Mouse (Mus musculus): ENCODE measurements around the gene Tmem91. TPM values are rescaled to one million over a fixed set of nuclear protein-coding genes. Genes with fewer than 3 reads are reported as not detected.
A peak's percentile ranks its signal among the peaks of the same experiment; 100 is the strongest.

The Tmem91 gene
- polyA plus RNA-seq, 1 experiment from 2014 or later: 2.1 TPM

GRCm38 (mm10) chr7:25625594-25626250, 49.2 kb downstream of the Tmem91 start:
- Histone ChIP-seq H3K4me2 (ENCODE audit: low read depth, low read length) (no peak overlapping the region), H3K27me3 (replicated peaks; ENCODE audit: control insufficient read depth, insufficient read depth, low read length) (no peaks in the 10 kb centered on the region), H3K9me3 (ENCODE audit: control insufficient read depth, low read length) (no peaks in the 10 kb centered on the region), H3K27ac (ENCODE audit: low read length) (no peak overlapping the region), H3K4me3 (ENCODE audit: low read length) (no peak overlapping the region), H3K4me1 (ENCODE audit: control insufficient read depth, insufficient read depth, low read length) (peaks cover 24% of the 10 kb centered on the region), H3K36me3 (ENCODE audit: control insufficient read depth, insufficient read depth, low read length) (peaks cover 16% of the 10 kb centered on the region; the same call in 1 of the 2 replicates), H3K9ac (ENCODE audit: low read depth, low read length) (no peak overlapping the region)
- 80% methylated on average over 10 of the region's 10 CpGs for WGBS
- ATAC-seq: no peak

- no peak for ATAC-seq
- 68% methylated on average over 5 of the region's 5 CpGs for WGBS
- Histone ChIP-seq H3K4me2 (ENCODE audit: low read depth, low read length) (no peak overlapping the region), H3K9ac (ENCODE audit: low read depth, low read length) (no peak overlapping the region), H3K36me3 (ENCODE audit: control insufficient read depth, insufficient read depth, low read length) (peaks cover 16% of the 10 kb centered on the region; the same call in 1 of the 2 replicates), H3K9me3 (ENCODE audit: control insufficient read depth, low read length) (no peaks in the 10 kb centered on the region), H3K27me3 (replicated peaks; ENCODE audit: control insufficient read depth, insufficient read depth, low read length) (no peaks in the 10 kb centered on the region), H3K4me1 (ENCODE audit: control insufficient read depth, insufficient read depth, low read length) (peaks cover 28% of the 10 kb centered on the region), H3K4me3 (ENCODE audit: low read length) (no peak overlapping the region), H3K27ac (ENCODE audit: low read length) (no peak overlapping the region)
Measured at GRCm38 (mm10) chr7:25624851-25625250, 50.1 kb downstream of the Tmem91 start.

- peaks cover 29% of the 10 kb centered on the region for H3K4me1 ChIP-seq (ENCODE audit: control insufficient read depth, insufficient read depth, low read length)
- H3K9ac ChIP-seq (ENCODE audit: low read depth, low read length): no peak overlapping the region
- no peak overlapping the region for H3K27ac ChIP-seq (ENCODE audit: low read length)
- H3K4me2 ChIP-seq (ENCODE audit: low read depth, low read length): no peak overlapping the region
- 92% methylated on average over 11 of the region's 11 CpGs for whole genome bisulfite sequencing
- no peak for ATAC-seq
- no peaks in the 10 kb centered on the region for H3K27me3 ChIP-seq (replicated peaks; ENCODE audit: control insufficient read depth, insufficient read depth, low read length)
- no peaks in the 10 kb centered on the region for H3K9me3 ChIP-seq (ENCODE audit: control insufficient read depth, low read length)
- no peak overlapping the region for H3K4me3 ChIP-seq (ENCODE audit: low read length)
- peaks cover 13% of the 10 kb centered on the region; the same call in 1 of the 2 replicates for H3K36me3 ChIP-seq (ENCODE audit: control insufficient read depth, insufficient read depth, low read length)
Measured at GRCm38 (mm10) chr7:25623857-25624370, 51.1 kb downstream of the Tmem91 start.

GRCm38 (mm10) chr7:25620751-25621150, 54.2 kb downstream of the Tmem91 start:
- WGBS: 91% methylated on average over 11 of the region's 11 CpGs
- no peak for ATAC-seq
- peaks cover 13% of the 10 kb centered on the region; the same call in 1 of the 2 replicates for H3K36me3 ChIP-seq (ENCODE audit: control insufficient read depth, insufficient read depth, low read length)
- H3K4me2 ChIP-seq (ENCODE audit: low read depth, low read length): no peak overlapping the region
- H3K9me3 ChIP-seq (ENCODE audit: control insufficient read depth, low read length): no peaks in the 10 kb centered on the region
- H3K4me1 ChIP-seq (ENCODE audit: control insufficient read depth, insufficient read depth, low read length): peaks cover 7% of the 10 kb centered on the region; the same call in 1 of the 2 replicates
- no peak overlapping the region for H3K9ac ChIP-seq (ENCODE audit: low read depth, low read length)
- no peak overlapping the region for H3K27ac ChIP-seq (ENCODE audit: low read length)
- H3K27me3 ChIP-seq (replicated peaks; ENCODE audit: control insufficient read depth, insufficient read depth, low read length): no peaks in the 10 kb centered on the region
- no peak overlapping the region for H3K4me3 ChIP-seq (ENCODE audit: low read length)

- no peaks in the 10 kb centered on the region for H3K27me3 ChIP-seq (replicated peaks; ENCODE audit: control insufficient read depth, insufficient read depth, low read length)
- WGBS: 93% methylated on average over 5 of the region's 5 CpGs
- H3K4me3 ChIP-seq (ENCODE audit: low read length): peak overlapping the region; percentile 79
- no peak overlapping the region; the same call in 1 of the 2 replicates for H3K9ac ChIP-seq (ENCODE audit: low read depth, low read length)
- peak overlapping the region; percentile 67 for H3K4me2 ChIP-seq (ENCODE audit: low read depth, low read length)
- H3K27ac ChIP-seq (ENCODE audit: low read length): no peak overlapping the region
- ATAC-seq: no peak
- H3K4me1 ChIP-seq (ENCODE audit: control insufficient read depth, insufficient read depth, low read length): peaks cover 7% of the 10 kb centered on the region; the same call in 1 of the 2 replicates
- 0 out of 2 replicates have a peak, but pooled peaks cover 7% of the 10 kb centered on the region for H3K36me3 ChIP-seq (ENCODE audit: control insufficient read depth, insufficient read depth, low read length)
- no peaks in the 10 kb centered on the region for H3K9me3 ChIP-seq (ENCODE audit: control insufficient read depth, low read length)
Measured at GRCm38 (mm10) chr7:25620101-25620500, 54.9 kb downstream of the Tmem91 start.

GRCm38 (mm10) chr7:25619722-25619991, 55.3 kb downstream of the Tmem91 start:
- Histone ChIP-seq H3K9me3 (ENCODE audit: control insufficient read depth, low read length) (no peaks in the 10 kb centered on the region), H3K9ac (ENCODE audit: low read depth, low read length) (peak overlapping the region; percentile 75), H3K27ac (ENCODE audit: low read length) (peak overlapping the region; percentile 71; the same call in 1 of the 2 replicates), H3K36me3 (ENCODE audit: control insufficient read depth, insufficient read depth, low read length) (0 out of 2 replicates have a peak, but pooled peaks cover 7% of the 10 kb centered on the region), H3K4me2 (ENCODE audit: low read depth, low read length) (peak overlapping the region; percentile 67), H3K4me1 (ENCODE audit: control insufficient read depth, insufficient read depth, low read length) (peaks cover 7% of the 10 kb centered on the region; the same call in 1 of the 2 replicates), H3K4me3 (ENCODE audit: low read length) (peak overlapping the region; percentile 79), H3K27me3 (replicated peaks; ENCODE audit: control insufficient read depth, insufficient read depth, low read length) (no peaks in the 10 kb centered on the region)
- no peak for ATAC-seq
- 14% methylated on average over 5 of the region's 5 CpGs for WGBS

Other genes starting within 250 kb of the Tmem91 start
- 40.6 and 46.7 TPM in 2 replicates for gene Ceacam1, start 197.6 kb downstream of the Tmem91 start, polyA plus RNA-seq (2015; fragmentation: Nextera tagmentation; extraction: Ambion mirVana)
- gene Ceacam2, start 135.3 kb downstream of the Tmem91 start, polyA plus RNA-seq (2015; fragmentation: Nextera tagmentation; extraction: Ambion mirVana): not detected in 2 replicates
- gene Erich4, start 59.3 kb downstream of the Tmem91 start, polyA plus RNA-seq (2015; fragmentation: Nextera tagmentation; extraction: Ambion mirVana): 31.8 and 43.6 TPM in 2 replicates
- gene Dmac2, start 55.8 kb downstream of the Tmem91 start, polyA plus RNA-seq (2015; fragmentation: Nextera tagmentation; extraction: Ambion mirVana): 41.8 and 43.4 TPM in 2 replicates
- gene B3gnt8, start 48.5 kb downstream of the Tmem91 start, polyA plus RNA-seq (2015; fragmentation: Nextera tagmentation; extraction: Ambion mirVana): 6.8 and 7.5 TPM in 2 replicates
- 49.3 and 50.9 TPM in 2 replicates for gene Bckdha, start 16.2 kb downstream of the Tmem91 start, polyA plus RNA-seq (2015; fragmentation: Nextera tagmentation; extraction: Ambion mirVana)
- gene Exosc5, start 16.0 kb downstream of the Tmem91 start, polyA plus RNA-seq (2015; fragmentation: Nextera tagmentation; extraction: Ambion mirVana): 82.6 and 87.2 TPM in 2 replicates
- 21.4 and 22.5 TPM in 2 replicates for gene B9d2, start 5.6 kb upstream of the Tmem91 start, polyA plus RNA-seq (2015; fragmentation: Nextera tagmentation; extraction: Ambion mirVana)
- 1.4 and 1.8 TPM in 2 replicates for gene Tgfb1, start 11.8 kb upstream of the Tmem91 start, polyA plus RNA-seq (2015; fragmentation: Nextera tagmentation; extraction: Ambion mirVana)
- gene Ccdc97, start 43.9 kb upstream of the Tmem91 start, polyA plus RNA-seq (2015; fragmentation: Nextera tagmentation; extraction: Ambion mirVana): 21.6 and 22.0 TPM in 2 replicates
- gene Hnrnpul1, start 79.6 kb upstream of the Tmem91 start, polyA plus RNA-seq (2015; fragmentation: Nextera tagmentation; extraction: Ambion mirVana): 33.9 and 35.7 TPM in 2 replicates
- gene Axl, start 113.5 kb upstream of the Tmem91 start, polyA plus RNA-seq (2015; fragmentation: Nextera tagmentation; extraction: Ambion mirVana): 48.8 and 58.1 TPM in 2 replicates
- 39.1 and 41.3 TPM in 2 replicates for gene Cyp2s1, start 141.7 kb upstream of the Tmem91 start, polyA plus RNA-seq (2015; fragmentation: Nextera tagmentation; extraction: Ambion mirVana)
- not detected in 2 replicates for gene Cyp2b10, start 222.5 kb upstream of the Tmem91 start, polyA plus RNA-seq (2015; fragmentation: Nextera tagmentation; extraction: Ambion mirVana)

Data from intestine, embryonic 16.5 days (tissue).